Mouse (Mus musculus): ENCODE measurements around the gene Nr2c2ap.

The Nr2c2ap gene

GRCm38 (mm10) chr8:70131166-70131883, at the start of gene Nr2c2ap:
Nr2c2ap (plus strand) TSS chr8:70131333.
- peak; percentile 98 for DNase-seq

GRCm38 (mm10) chr8:70081976-70082375, 49.2 kb upstream of the Nr2c2ap start:
- no peak for DNase-seq

- no peak for DNase-seq
Observed at GRCm38 (mm10) chr8:70083285-70083684, 47.8 kb upstream of the Nr2c2ap start, which contains the start of gene Hapln4. Hapln4 (plus strand) TSS chr8:70083457.

- no peak for DNase-seq
Observed at GRCm38 (mm10) chr8:70084191-70085065, 46.7 kb upstream of the Nr2c2ap start.

GRCm38 (mm10) chr8:70086151-70086550, 45.0 kb upstream of the Nr2c2ap start:
- no peak for DNase-seq

- DNase-seq, result no peak
Observed at GRCm38 (mm10) chr8:70087237-70087636, 43.9 kb upstream of the Nr2c2ap start.

GRCm38 (mm10) chr8:70087836-70088650, 43.1 kb upstream of the Nr2c2ap start:
- DNase-seq, result peak; percentile 94

- DNase-seq, result no peak
Observed at GRCm38 (mm10) chr8:70089296-70089960, 41.7 kb upstream of the Nr2c2ap start.

- DNase-seq, result no peak
Observed at GRCm38 (mm10) chr8:70092786-70093185, 38.3 kb upstream of the Nr2c2ap start.

- DNase-seq, result no peak
Observed at GRCm38 (mm10) chr8:70099276-70099675, 31.9 kb upstream of the Nr2c2ap start.

GRCm38 (mm10) chr8:70100241-70100640, 30.9 kb upstream of the Nr2c2ap start:
- no peak for DNase-seq

GRCm38 (mm10) chr8:70104506-70104905, 26.6 kb upstream of the Nr2c2ap start:
- DNase-seq, result no peak

GRCm38 (mm10) chr8:70104922-70105321, 26.2 kb upstream of the Nr2c2ap start:
- DNase-seq, result no peak

- DNase-seq, result no peak
Observed at GRCm38 (mm10) chr8:70110451-70110850, 20.7 kb upstream of the Nr2c2ap start.

GRCm38 (mm10) chr8:70111192-70111795, 19.8 kb upstream of the Nr2c2ap start:
- DNase-seq, result no peak

- DNase-seq, result no peak
Observed at GRCm38 (mm10) chr8:70112401-70113016, 18.6 kb upstream of the Nr2c2ap start.

GRCm38 (mm10) chr8:70114488-70114887, 16.6 kb upstream of the Nr2c2ap start:
- no peak for DNase-seq

GRCm38 (mm10) chr8:70114892-70115291, 16.2 kb upstream of the Nr2c2ap start:
- DNase-seq, result no peak

- DNase-seq, result no peak
Observed at GRCm38 (mm10) chr8:70117611-70118010, 13.5 kb upstream of the Nr2c2ap start.

GRCm38 (mm10) chr8:70118726-70119700, 12.1 kb upstream of the Nr2c2ap start:
- no peak for DNase-seq
